Mouse (Mus musculus) hematopoietic stem cell, adult 5-6 weeks (primary cell): Measurements from ENCODE around the gene Osbp2. TPM values are rescaled to one million over a fixed set of nuclear protein-coding genes. Genes with fewer than 3 reads are reported as not detected.

Experiments used
- ATAC-seq, 2 experiments: fragments of 125-278 bp in 1 of 2; replicated peaks in 1 of 2; 2 replicates each; pipeline ENCODE4 v1.8.0; 2016 to 2017; ENCODE audit warnings: inconsistent platforms in 2 of 2, mild to moderate bottlenecking in 2 of 2, moderate number of reproducible peaks in 2 of 2, low read depth in 1 of 2, moderate TSS enrichment in 1 of 2; ENCODE audit not compliant: low FRiP score in 2 of 2, poor library complexity in 2 of 2, severe bottlenecking in 2 of 2, insufficient read depth in 1 of 2, low TSS enrichment in 1 of 2
- total RNA-seq: library from RNA; stranded (forward); fragments of 172-1452, 232-1000 nt; gene quantifications from 2 replicates; pipeline ENCODE4 v1.2.3, GENCODE M21; 2017

Osbp2 gene
- total RNA-seq, 1 experiment from 2014 or later, result not detected

GRCm38 (mm10) chr11:3661964-3662363 lies 201.7 kb downstream of the Osbp2 start:
- ATAC-seq, result no peak

Other genes starting within 250 kb of the Osbp2 start
- 39.3 and 44.2 TPM in 2 replicates for gene Morc2a, start 214.7 kb downstream of the Osbp2 start, total RNA-seq
- gene 4921536K21Rik, start 31.2 kb upstream of the Osbp2 start, total RNA-seq, result 0.31 TPM in 1 of 2 replicates, not detected in the other
- 0.79 and 1.3 TPM in 2 replicates for gene Dusp18, start 31.3 kb upstream of the Osbp2 start, total RNA-seq
- gene Slc35e4, start 50.8 kb upstream of the Osbp2 start, total RNA-seq, result 3.3 and 4.1 TPM in 2 replicates
- 15.0 and 21.2 TPM in 2 replicates for gene Tcn2, start 68.3 kb upstream of the Osbp2 start, total RNA-seq
- gene Pes1, start 100.1 kb upstream of the Osbp2 start, total RNA-seq, result 117 and 128 TPM in 2 replicates
- gene 4930556J24Rik, start 112.9 kb upstream of the Osbp2 start, total RNA-seq, result not detected in 2 replicates
- 0.38 and 2.2 TPM in 2 replicates for gene Gal3st1, start 119.7 kb upstream of the Osbp2 start, total RNA-seq
- not detected in 2 replicates for gene Sec14l4, start 167.6 kb upstream of the Osbp2 start, total RNA-seq
- gene Sec14l3, start 200.9 kb upstream of the Osbp2 start, total RNA-seq, result not detected in 2 replicates
- gene Mtfp1, start 231.5 kb upstream of the Osbp2 start, total RNA-seq, result 5.5 and 15.3 TPM in 2 replicates